Mouse (Mus musculus): ENCODE measurements at regions not wholly inside any gene's neighbourhood (a gene's known extent, or its start where the extent isn't known, plus 50 kb on each side); places are given as distances from the start of the nearest gene placed in this dataset.

DNA sequence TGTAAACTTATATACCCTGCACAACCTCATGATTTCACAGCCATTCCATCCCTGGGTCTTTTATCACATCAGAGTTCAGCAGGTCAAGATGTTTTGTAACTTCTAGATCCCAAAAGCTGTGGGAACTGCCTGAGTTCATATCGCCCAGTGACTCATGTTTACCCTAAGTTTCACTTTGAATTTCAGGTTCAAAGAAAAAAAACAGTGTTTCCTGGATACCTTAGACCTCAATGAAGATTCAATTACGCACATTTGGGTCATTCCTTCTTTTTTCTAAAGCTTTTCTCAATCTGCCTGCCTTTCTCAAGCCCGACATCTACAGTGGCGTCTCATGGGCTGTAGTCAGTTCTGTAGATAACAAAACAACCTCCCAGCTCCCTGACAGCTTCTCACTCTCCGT is 354.9 kb upstream of the Trib2 start:
- Histone ChIP-seq H3K9ac (ENCODE audit: insufficient read depth, low read depth, low read length, poor library complexity, severe bottlenecking) (no peak overlapping the region), H3K9me3 (ENCODE audit: control insufficient read depth, insufficient read depth, low read depth, low read length) (no peaks in the 10 kb centered on the region), H3K27ac (ENCODE audit: insufficient read depth, low read depth, low read length, poor library complexity, severe bottlenecking) (no peak overlapping the region), H3K4me3 (ENCODE audit: insufficient read depth in 1 of 2, low read depth in 1 of 2, low read length in 2 of 2, poor library complexity in 1 of 2, severe bottlenecking in 1 of 2) (no peak overlapping the region), H3K36me3 (ENCODE audit: control insufficient read depth, insufficient read depth, low read length, poor library complexity, severe bottlenecking) (no peaks in the 10 kb centered on the region), H3K4me1 (ENCODE audit: control insufficient read depth in 2 of 2, insufficient read depth in 2 of 2, low read length in 2 of 2, poor library complexity in 1 of 2) (no peaks in the 10 kb centered on the region)
- DNase-seq (ENCODE audit: low read depth, low spot score): no peak
- in situ Hi-C loops (cut with MboI; ENCODE audit: low sequenced_read_pairs in 2 of 2, unreplicated experiment in 2 of 2): no loop called here
- TF ChIP-seq HCFC1 (IDR thresholded peaks at IDR 0.05; ENCODE audit: borderline replicate concordance, insufficient read depth, low read length): no peak
- no peak for TF ChIP-seq ZC3H11A (IDR thresholded peaks at IDR 0.05; ENCODE audit: borderline replicate concordance, low read depth, low read length)
- no peak for TF ChIP-seq CHD2 (IDR thresholded peaks at IDR 0.05; ENCODE audit: low read depth, low read length)
- TF ChIP-seq MAFK (IDR thresholded peaks at IDR 0.05; ENCODE audit: insufficient read depth, low read depth, low read length): no peak
- TF ChIP-seq ZNF384 (IDR thresholded peaks at IDR 0.05; ENCODE audit: low read depth, low read length): no peak

DNA sequence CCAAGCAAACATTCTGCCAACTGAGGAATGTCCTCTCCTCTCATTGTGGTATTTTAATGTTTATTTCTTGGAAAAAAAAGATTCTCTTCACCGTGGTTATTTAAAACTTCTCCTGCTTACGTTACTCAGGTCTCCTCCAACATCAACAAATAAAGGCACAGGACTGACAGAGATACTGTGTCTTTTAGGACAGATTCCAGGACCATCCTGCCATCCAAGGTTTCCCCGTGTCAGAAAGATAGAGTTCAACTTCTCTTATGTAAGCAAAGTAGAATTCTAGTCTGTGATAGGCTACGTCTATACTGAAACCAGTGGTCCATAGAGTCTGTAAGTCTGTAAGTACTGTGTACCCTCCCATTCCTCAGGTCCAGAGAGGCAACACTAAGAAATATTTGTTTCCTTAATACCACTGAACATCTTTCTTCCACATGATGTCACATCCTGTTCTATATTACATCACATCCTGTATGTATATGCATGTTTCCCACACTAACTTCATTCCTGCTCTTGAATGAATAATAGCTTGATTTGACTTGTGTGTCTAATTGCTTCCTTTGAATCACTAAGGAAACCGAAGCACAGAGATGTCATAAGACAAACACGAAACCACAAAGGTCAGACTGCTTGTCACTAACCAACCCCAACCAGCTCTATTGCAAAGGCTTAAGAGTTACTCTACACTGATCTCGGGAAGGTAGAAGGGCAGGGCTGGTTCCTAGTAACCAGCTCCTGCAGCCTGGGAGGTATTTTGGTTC is 353.2 kb upstream of the Trib2 start:
- TF ChIP-seq CHD2 (IDR thresholded peaks at IDR 0.05; ENCODE audit: low read depth, low read length) (no peak), HCFC1 (IDR thresholded peaks at IDR 0.05; ENCODE audit: borderline replicate concordance, insufficient read depth, low read length) (no peak), ZC3H11A (IDR thresholded peaks at IDR 0.05; ENCODE audit: borderline replicate concordance, low read depth, low read length) (no peak)
- H3K9me3 ChIP-seq (ENCODE audit: control insufficient read depth, insufficient read depth, low read depth, low read length): no peaks in the 10 kb centered on the region
- DNase-seq (ENCODE audit: low read depth, low spot score): no peak
- no peaks in the 10 kb centered on the region for H3K36me3 ChIP-seq (ENCODE audit: control insufficient read depth, insufficient read depth, low read length, poor library complexity, severe bottlenecking)
- no peaks in the 10 kb centered on the region for H3K4me1 ChIP-seq (ENCODE audit: control insufficient read depth in 2 of 2, insufficient read depth in 2 of 2, low read length in 2 of 2, poor library complexity in 1 of 2)
- H3K4me3 ChIP-seq (ENCODE audit: insufficient read depth in 1 of 2, low read depth in 1 of 2, low read length in 2 of 2, poor library complexity in 1 of 2, severe bottlenecking in 1 of 2): no peak overlapping the region
- no peak overlapping the region for H3K27ac ChIP-seq (ENCODE audit: insufficient read depth, low read depth, low read length, poor library complexity, severe bottlenecking)
- in situ Hi-C loops (cut with MboI; ENCODE audit: low sequenced_read_pairs in 2 of 2, unreplicated experiment in 2 of 2): no loop called here
- no peak overlapping the region for H3K9ac ChIP-seq (ENCODE audit: insufficient read depth, low read depth, low read length, poor library complexity, severe bottlenecking)

DNA sequence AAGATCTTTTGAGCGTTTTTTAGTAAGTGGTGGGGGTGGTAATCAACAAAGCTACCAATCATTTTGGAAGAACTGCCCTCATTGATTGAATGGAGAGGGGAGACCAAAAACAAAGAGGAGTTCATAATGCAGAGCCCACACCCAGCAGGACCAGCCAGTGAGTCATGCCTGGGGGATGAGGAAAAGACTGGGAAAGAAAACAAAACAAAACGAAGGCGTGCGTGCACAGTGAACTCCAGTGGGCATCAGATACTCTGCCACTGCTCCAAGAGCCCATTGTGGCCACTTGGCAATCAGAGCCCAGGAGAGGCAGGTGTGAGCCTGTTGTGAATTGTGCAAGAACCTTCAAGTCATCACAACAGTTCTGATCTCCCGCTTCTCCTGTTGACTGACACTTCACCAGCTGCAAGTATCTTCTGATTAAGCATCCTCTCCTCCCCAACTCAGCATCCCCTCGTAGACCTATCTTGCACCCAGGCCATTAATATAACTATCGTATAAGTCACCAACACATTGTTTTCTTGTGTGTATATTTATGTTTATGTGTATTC is 351.1 kb upstream of the Trib2 start:
- no peaks in the 10 kb centered on the region for H3K36me3 ChIP-seq (ENCODE audit: control insufficient read depth, insufficient read depth, low read length, poor library complexity, severe bottlenecking)
- H3K9ac ChIP-seq (ENCODE audit: insufficient read depth, low read depth, low read length, poor library complexity, severe bottlenecking): no peak overlapping the region
- in situ Hi-C loops (cut with MboI; ENCODE audit: low sequenced_read_pairs in 2 of 2, unreplicated experiment in 2 of 2): no loop called here
- TF ChIP-seq MAFK (IDR thresholded peaks at IDR 0.05; ENCODE audit: insufficient read depth, low read depth, low read length) (no peak), ZC3H11A (IDR thresholded peaks at IDR 0.05; ENCODE audit: borderline replicate concordance, low read depth, low read length) (no peak), CHD2 (IDR thresholded peaks at IDR 0.05; ENCODE audit: low read depth, low read length) (no peak), HCFC1 (IDR thresholded peaks at IDR 0.05; ENCODE audit: borderline replicate concordance, insufficient read depth, low read length) (no peak), ZNF384 (IDR thresholded peaks at IDR 0.05; ENCODE audit: low read depth, low read length) (no peak)
- no peak overlapping the region for H3K4me3 ChIP-seq (ENCODE audit: insufficient read depth in 1 of 2, low read depth in 1 of 2, low read length in 2 of 2, poor library complexity in 1 of 2, severe bottlenecking in 1 of 2)
- H3K4me1 ChIP-seq (ENCODE audit: control insufficient read depth in 2 of 2, insufficient read depth in 2 of 2, low read length in 2 of 2, poor library complexity in 1 of 2): no peaks in the 10 kb centered on the region
- H3K27ac ChIP-seq (ENCODE audit: insufficient read depth, low read depth, low read length, poor library complexity, severe bottlenecking): no peak overlapping the region
- no peak for DNase-seq (ENCODE audit: low read depth, low spot score)
- no peaks in the 10 kb centered on the region for H3K9me3 ChIP-seq (ENCODE audit: control insufficient read depth, insufficient read depth, low read depth, low read length)

DNA sequence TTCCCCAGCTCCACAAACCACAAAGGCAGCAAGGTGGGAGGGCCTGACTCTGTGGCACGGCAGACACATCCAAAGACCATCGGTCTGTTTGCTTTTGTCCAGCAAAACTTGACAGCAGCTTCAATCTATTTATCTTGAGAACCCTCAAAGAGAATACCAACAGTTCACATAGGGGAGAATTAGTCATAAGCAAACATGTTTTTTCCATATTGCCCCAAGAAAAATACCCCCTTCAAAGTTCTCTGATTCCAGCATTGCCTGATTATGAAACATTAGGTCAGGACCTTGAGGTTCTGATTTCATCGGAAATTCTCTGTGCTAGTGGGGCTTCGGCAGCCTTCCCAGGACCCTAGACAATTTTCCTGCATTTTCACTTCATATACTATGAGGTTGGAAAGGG is 348.4 kb upstream of the Trib2 start:
- no peak overlapping the region for H3K4me3 ChIP-seq (ENCODE audit: insufficient read depth in 1 of 2, low read depth in 1 of 2, low read length in 2 of 2, poor library complexity in 1 of 2, severe bottlenecking in 1 of 2)
- no peaks in the 10 kb centered on the region for H3K36me3 ChIP-seq (ENCODE audit: control insufficient read depth, insufficient read depth, low read length, poor library complexity, severe bottlenecking)
- no peaks in the 10 kb centered on the region for H3K4me1 ChIP-seq (ENCODE audit: control insufficient read depth in 2 of 2, insufficient read depth in 2 of 2, low read length in 2 of 2, poor library complexity in 1 of 2)
- in situ Hi-C loops (cut with MboI; ENCODE audit: low sequenced_read_pairs in 2 of 2, unreplicated experiment in 2 of 2): no loop called here
- H3K9me3 ChIP-seq (ENCODE audit: control insufficient read depth, insufficient read depth, low read depth, low read length): no peaks in the 10 kb centered on the region
- no peak for TF ChIP-seq ZNF384 (IDR thresholded peaks at IDR 0.05; ENCODE audit: low read depth, low read length)
- TF ChIP-seq CHD2 (IDR thresholded peaks at IDR 0.05; ENCODE audit: low read depth, low read length): no peak
- no peak for TF ChIP-seq MAFK (IDR thresholded peaks at IDR 0.05; ENCODE audit: insufficient read depth, low read depth, low read length)
- no peak for TF ChIP-seq ZC3H11A (IDR thresholded peaks at IDR 0.05; ENCODE audit: borderline replicate concordance, low read depth, low read length)
- no peak overlapping the region for H3K27ac ChIP-seq (ENCODE audit: insufficient read depth, low read depth, low read length, poor library complexity, severe bottlenecking)
- no peak overlapping the region for H3K9ac ChIP-seq (ENCODE audit: insufficient read depth, low read depth, low read length, poor library complexity, severe bottlenecking)
- no peak for DNase-seq (ENCODE audit: low read depth, low spot score)

Measured in ES-E14 (cell line).